Mouse (Mus musculus): ENCODE measurements around the gene Mgll. TPM values are rescaled to one million over a fixed set of nuclear protein-coding genes. Genes with fewer than 3 reads are reported as not detected.

Gene Mgll
- total RNA-seq, 2 experiments from 2014 or later: 40.0 to 47.5 TPM

GRCm38 (mm10) chr6:88800735-88801134 is 76.5 kb downstream of the Mgll start:
- no peak for DNase-seq

DNA sequence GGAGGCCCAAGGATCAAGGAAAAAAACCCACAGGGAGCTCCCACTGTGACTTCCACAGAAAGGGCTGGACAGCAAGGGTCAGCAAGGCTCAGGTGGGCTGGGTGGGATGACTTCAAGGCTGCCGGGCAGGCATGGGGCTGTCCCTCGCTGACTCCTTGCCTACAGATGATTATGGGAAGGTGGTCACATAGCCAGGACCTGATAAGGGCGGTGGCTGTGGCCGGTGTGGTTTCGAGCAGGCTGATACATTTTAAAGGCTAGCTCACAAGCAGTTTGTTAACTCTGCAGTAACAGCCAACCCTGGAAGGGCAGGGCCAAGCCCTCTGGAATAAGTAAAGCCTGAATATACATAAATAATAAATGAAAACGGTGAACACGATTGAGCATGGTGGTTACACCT is 78.8 kb downstream of the Mgll start:
- no peak for DNase-seq

DNA sequence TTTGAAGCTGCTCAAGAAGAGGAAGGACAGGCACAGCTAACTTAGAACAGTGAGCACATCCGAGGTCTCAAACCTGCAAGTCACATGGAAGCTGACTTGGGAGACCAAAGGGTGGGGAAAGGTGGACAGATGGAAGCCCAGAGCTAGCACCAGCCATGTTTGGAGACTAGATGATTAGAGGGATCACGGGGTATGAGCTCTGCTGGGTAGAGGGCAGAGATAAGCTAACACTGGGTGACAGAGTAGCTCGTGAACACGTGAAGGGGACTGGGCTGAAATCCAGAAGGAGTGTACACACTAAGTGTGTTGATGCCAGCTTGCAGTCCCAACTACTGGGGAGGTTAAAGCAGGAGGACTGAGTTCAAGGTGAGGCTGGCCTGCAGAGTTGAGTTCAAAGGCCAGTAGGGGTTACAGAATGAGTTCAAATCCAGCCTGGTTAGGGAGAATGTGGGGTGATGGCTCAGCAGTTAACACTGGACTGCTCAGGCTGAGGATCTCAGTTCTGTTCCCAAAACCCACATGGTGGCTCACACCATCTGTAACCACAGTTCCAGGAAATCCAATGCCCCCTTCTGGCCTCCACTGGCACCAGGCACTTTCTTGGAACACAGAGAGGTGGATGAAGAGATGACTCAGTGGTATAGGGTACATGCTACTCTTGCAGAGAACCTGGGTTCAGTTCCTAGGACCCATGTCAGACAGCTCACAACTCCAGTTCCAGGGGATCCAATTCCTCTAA is 79.9 kb downstream of the Mgll start:
- DNase-seq: no peak

GRCm38 (mm10) chr6:88804966-88805577 is 80.9 kb downstream of the Mgll start:
- no peak for DNase-seq

DNA sequence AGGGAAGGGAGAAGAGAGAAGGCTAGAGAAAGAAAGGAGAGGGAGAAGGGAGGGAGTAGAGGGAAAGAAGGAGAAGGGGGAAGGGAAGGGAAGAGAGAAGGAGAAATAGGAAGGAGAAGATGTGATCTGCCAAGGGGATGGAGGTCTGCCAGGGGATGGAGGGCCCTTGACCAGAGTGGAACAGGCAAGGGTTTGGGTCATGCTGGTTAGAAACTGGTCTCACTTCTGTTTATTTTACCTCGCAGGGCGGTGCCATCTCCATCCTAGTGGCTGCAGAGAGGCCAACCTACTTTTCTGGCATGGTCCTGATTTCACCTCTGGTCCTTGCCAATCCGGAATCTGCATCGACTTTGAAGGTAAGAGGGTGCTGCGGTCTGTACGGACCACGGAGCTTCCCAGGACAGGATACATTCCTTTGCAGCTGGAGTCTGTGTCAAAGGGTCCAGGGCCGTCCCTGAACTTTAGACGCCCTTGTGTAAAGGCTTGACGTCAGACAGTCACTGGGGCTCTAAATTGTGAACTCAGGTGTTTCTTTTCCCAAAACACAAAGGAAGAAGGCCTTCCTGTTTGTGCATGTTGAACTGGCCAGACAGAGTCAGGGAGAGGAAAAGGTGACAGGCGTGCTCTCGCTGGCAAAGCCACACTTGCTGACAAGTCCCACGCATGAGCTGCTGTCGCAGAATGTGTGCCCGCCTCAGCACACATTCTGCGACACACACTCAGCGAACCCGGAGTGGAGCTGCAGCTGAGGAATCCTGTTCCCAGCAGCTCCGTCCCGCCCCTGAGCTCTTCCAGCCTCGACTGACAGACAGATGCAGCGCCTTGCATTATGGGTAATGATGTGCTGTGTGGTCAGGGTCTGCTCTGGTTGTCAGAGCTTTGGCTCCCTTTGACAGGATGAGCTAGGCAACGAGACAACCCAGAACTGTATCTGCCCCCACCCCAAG is 85.2 kb downstream of the Mgll start:
- DNase-seq: no peak

DNA sequence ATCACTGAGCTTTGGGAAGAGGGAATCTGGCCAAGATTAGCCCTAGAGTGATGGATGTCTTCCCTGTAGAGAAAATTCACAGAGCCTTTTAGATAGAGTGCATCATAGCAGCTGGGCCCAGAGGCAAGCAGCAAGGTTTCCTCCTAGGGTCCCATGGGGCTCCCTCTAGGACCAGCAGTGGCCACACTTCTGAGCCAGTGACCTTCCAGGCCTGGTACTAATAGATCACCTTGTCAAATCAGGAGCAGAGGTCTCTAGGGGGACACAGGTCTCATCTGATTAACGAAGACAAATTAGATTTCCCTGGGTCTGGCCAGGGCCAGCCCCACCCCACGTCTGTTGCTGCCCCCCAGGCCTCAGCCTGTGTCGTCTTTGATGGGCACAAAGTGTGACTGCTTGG is 86.1 kb downstream of the Mgll start:
- DNase-seq: no peak

GRCm38 (mm10) chr6:88811396-88811795 is 87.2 kb downstream of the Mgll start:
- DNase-seq: no peak

DNA sequence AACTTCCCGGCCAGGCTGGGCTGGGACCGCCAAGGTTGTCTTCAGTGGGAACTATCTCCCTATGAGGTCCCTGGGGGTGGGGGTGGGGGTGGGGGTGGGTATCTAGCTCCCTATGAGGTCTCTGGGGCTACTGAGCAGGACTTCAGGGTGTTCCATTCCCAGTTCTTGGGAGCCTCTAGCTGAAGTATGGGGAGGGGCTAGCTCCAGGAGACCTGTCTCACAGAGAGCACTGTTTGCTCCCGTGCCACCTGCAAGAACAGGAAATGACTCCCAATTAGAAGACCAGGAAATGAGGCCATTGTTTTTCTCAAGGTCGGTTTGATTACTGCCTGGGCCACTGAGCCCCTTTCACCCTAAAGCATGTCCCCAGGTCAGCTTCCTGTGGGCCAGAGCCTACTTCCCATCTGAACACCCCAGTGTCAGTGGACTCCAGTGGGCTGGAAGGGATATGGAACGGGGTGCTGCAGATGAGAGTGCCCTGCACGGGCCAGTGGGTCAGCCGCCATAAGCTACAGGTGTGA is 87.7 kb downstream of the Mgll start:
- no peak for DNase-seq

DNA sequence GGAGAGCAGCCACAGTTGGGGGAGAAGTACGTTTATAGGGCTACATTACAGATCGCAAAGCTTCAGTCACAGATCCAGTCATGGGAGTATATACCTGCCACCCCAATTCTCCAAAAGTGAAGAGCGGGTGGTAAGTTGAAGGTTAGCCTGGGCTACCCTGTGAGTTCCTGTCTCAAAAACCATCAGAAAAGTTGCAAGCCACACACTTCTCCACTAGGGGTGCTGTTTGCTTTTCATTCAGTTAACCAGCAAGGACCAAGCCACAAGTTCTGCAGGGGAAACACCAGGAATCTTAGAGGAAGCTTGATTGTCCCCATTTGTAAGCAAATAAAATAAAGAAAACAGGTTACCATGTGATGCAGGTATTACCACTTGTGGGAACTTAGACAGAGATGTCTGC is 88.7 kb downstream of the Mgll start:
- DNase-seq: no peak

- DNase-seq: no peak
Observed at GRCm38 (mm10) chr6:88813832-88814231, 89.6 kb downstream of the Mgll start.

DNA sequence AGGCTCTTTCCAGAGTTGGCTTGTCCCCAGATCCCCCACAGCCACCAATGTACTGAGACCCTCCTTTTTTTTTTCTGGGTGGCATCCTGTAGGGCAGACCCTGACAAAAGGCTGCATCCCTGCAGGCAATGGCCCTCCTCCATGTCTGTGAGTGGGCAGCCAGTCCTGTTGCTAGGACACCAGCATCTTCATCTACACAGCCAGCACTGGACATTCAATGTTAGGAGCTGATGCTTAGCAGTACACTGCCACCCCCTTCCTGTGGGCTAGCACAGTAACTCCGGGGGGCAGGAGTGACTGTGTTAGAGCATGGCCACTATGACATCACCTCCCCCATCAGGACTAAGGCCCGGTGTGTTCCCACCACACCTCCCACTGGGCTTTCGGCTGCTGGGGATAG is 90.8 kb downstream of the Mgll start:
- no peak for DNase-seq

- DNase-seq: no peak
Observed at GRCm38 (mm10) chr6:88815489-88815888, 91.3 kb downstream of the Mgll start.

- no peak for DNase-seq
Observed at GRCm38 (mm10) chr6:88816913-88817312, 92.7 kb downstream of the Mgll start.

- no peak for DNase-seq
Observed at GRCm38 (mm10) chr6:88820853-88821252, 96.6 kb downstream of the Mgll start.

GRCm38 (mm10) chr6:88821294-88821693 is 97.1 kb downstream of the Mgll start:
- no peak for DNase-seq

GRCm38 (mm10) chr6:88821901-88822300 is 97.7 kb downstream of the Mgll start:
- DNase-seq: peak; percentile 78

GRCm38 (mm10) chr6:88824183-88824582 is 100.0 kb downstream of the Mgll start:
- no peak for DNase-seq

- no peak for DNase-seq
Observed at GRCm38 (mm10) chr6:88826088-88826487, 101.9 kb downstream of the Mgll start.

- peak; percentile 65 for DNase-seq
Observed at GRCm38 (mm10) chr6:88826545-88826944, 102.3 kb downstream of the Mgll start.

- DNase-seq: no peak
Observed at GRCm38 (mm10) chr6:88826965-88827364, 102.8 kb downstream of the Mgll start.

- no peak for DNase-seq
Observed at GRCm38 (mm10) chr6:88827395-88828205, 103.4 kb downstream of the Mgll start.

All from gastrocnemius, postnatal 25 days (tissue).